Mouse (Mus musculus): Measurements from ENCODE around the gene Ski. TPM values are rescaled to one million over a fixed set of nuclear protein-coding genes. Genes with fewer than 3 reads are reported as not detected.

The Ski gene
- polyA plus RNA-seq, 1 experiment from 2014 or later, result 11.1 TPM

DNA sequence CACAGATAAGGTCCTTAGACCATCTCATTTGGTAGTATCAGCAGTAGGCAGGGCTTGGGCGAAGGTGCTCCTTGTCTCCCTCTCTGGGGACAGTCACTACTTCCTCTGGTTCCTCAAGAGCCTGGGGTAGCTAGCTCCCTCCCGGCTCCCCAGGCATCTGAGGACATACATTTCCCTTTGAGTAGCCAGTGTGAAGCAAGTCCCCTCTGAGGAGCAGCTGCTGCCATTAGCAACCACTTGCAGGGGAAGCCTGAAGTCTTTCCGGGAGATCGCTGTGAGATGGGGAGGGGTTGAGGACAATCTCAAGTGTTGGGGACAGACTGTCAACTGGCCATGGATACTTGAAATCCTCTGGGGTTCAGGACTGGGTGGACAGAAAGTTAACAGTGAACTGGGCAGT, 70.5 kb downstream of the Ski start:
- Histone ChIP-seq H3K27ac (ENCODE audit: low read depth, low read length) (no peak overlapping the region), H3K4me3 (ENCODE audit: low read length) (no peak overlapping the region), H3K27me3 (replicated peaks; ENCODE audit: control insufficient read depth, insufficient read depth, low read length) (no peaks in the 10 kb centered on the region), H3K4me2 (ENCODE audit: low read length) (no peak overlapping the region), H3K4me1 (ENCODE audit: control insufficient read depth, insufficient read depth, low read depth, low read length) (peaks cover 16% of the 10 kb centered on the region), H3K36me3 (ENCODE audit: control insufficient read depth, insufficient read depth, low read length) (peaks cover 17% of the 10 kb centered on the region), H3K9ac (ENCODE audit: low read depth, low read length) (no peak overlapping the region), H3K9me3 (ENCODE audit: control insufficient read depth, low read length) (no peaks in the 10 kb centered on the region)
- ATAC-seq, result no peak
- WGBS, result 61% methylated on average over 4 of the region's 4 CpGs

DNA sequence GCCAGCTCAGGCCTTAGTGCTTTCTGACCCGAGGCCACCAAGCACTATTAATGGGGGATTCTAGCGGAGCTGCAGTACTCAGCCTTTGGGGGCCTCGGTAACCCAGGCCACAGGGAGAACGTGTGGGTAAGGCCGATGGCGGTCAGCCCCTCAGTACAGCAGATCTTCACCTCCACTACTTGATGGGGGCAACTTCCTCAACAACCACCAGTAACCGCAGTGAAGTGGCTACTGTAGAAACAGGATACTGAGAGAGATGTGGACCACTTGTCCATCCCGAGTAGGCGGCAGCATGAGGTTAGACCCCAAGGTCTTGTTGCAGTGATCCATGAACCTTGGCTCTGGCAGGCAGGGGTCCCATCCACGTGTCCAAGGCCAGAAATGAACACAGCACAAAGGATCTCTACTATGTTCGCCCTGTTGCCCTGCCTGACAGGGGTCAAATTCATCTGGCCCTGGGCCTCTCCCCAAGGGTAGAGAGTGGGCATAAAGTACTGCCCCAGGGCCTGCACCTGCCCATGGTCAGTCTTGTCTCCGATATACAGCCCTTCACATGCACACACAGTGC, 71.1 kb downstream of the Ski start:
- Histone ChIP-seq H3K4me1 (ENCODE audit: control insufficient read depth, insufficient read depth, low read depth, low read length) (peaks cover 16% of the 10 kb centered on the region), H3K9me3 (ENCODE audit: control insufficient read depth, low read length) (no peaks in the 10 kb centered on the region), H3K36me3 (ENCODE audit: control insufficient read depth, insufficient read depth, low read length) (peaks cover 12% of the 10 kb centered on the region), H3K27ac (ENCODE audit: low read depth, low read length) (no peak overlapping the region), H3K27me3 (replicated peaks; ENCODE audit: control insufficient read depth, insufficient read depth, low read length) (no peaks in the 10 kb centered on the region), H3K4me2 (ENCODE audit: low read length) (peak overlapping the region; percentile 61), H3K9ac (ENCODE audit: low read depth, low read length) (peak overlapping the region; percentile 58), H3K4me3 (ENCODE audit: low read length) (peak overlapping the region; percentile 31)
- ATAC-seq, result no peak
- WGBS, result 50% methylated on average over 12 of the region's 12 CpGs

DNA sequence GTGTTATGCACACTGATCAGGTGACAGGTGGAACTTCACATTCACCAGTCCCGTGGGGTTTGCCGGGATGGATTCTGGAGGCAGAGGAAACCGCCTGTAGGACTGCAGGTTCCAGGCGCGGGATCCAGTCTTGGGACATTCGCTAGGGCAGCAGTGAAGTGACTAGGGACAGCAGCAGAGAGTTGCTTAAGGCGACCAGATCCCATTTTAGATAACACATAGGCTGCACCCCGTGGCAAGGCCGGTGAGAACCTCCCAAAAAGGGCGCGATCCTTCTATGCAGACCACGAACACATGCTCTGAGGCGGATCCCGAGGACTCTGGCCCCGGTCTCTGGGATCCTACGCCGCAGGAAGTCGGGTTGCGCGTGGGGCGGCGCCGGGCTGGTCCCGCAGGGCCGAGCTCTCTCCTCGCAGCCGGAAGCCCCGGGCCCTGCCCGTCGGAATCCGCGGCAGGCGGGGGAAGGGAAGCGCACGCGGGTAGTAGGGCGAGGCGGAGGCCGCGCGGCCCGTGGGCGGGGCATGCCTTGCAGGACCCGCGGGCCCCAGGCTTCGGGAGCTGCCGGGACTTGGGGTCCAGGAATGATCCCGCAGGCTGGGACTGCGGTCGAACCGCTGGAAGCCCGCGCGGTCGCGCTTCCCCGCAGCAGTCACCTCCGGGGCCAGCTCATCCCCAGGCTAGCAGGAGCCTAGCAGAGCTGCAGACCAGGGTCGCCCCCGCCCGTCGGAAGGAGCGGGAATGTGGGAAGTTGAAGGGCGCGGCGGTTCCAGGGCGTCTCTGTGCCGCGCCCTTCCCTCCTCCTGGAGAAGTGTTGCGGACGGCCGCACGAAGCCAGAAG, 71.9 kb downstream of the Ski start:
- WGBS, result 8% methylated on average over 56 of the region's 73 CpGs
- peak overlapping the region; percentile 32; the same call in 1 of the 2 replicates for H3K27ac ChIP-seq (ENCODE audit: low read depth, low read length)

GRCm38 (mm10) chr4:155149941-155150275, 72.5 kb downstream of the Ski start:
- Histone ChIP-seq H3K9ac (ENCODE audit: low read depth, low read length) (no peak overlapping the region; the same call in 1 of the 2 replicates), H3K4me3 (ENCODE audit: low read length) (no peak overlapping the region), H3K4me2 (ENCODE audit: low read length) (peak overlapping the region; percentile 61; the same call in 1 of the 2 replicates), H3K36me3 (ENCODE audit: control insufficient read depth, insufficient read depth, low read length) (peaks cover 5% of the 10 kb centered on the region), H3K9me3 (ENCODE audit: control insufficient read depth, low read length) (no peaks in the 10 kb centered on the region), H3K4me1 (ENCODE audit: control insufficient read depth, insufficient read depth, low read depth, low read length) (peaks cover 20% of the 10 kb centered on the region), H3K27ac (ENCODE audit: low read depth, low read length) (no peak overlapping the region), H3K27me3 (replicated peaks; ENCODE audit: control insufficient read depth, insufficient read depth, low read length) (no peaks in the 10 kb centered on the region)
- ATAC-seq, result no peak
- 72% methylated on average over 6 of the region's 6 CpGs for WGBS

More for the DNA sequence above, 71.9 kb downstream of the Ski start:
- H3K9ac ChIP-seq (ENCODE audit: low read depth, low read length), result peak overlapping the region; percentile 58
- peak; percentile 74 for ATAC-seq
- H3K27me3 ChIP-seq (replicated peaks; ENCODE audit: control insufficient read depth, insufficient read depth, low read length), result no peaks in the 10 kb centered on the region
- peak overlapping the region; percentile 61 for H3K4me2 ChIP-seq (ENCODE audit: low read length)
- no peaks in the 10 kb centered on the region for H3K9me3 ChIP-seq (ENCODE audit: control insufficient read depth, low read length)
- peaks cover 7% of the 10 kb centered on the region for H3K36me3 ChIP-seq (ENCODE audit: control insufficient read depth, insufficient read depth, low read length)
- H3K4me1 ChIP-seq (ENCODE audit: control insufficient read depth, insufficient read depth, low read depth, low read length), result peaks cover 16% of the 10 kb centered on the region
- peak overlapping the region; percentile 31 for H3K4me3 ChIP-seq (ENCODE audit: low read length)

DNA sequence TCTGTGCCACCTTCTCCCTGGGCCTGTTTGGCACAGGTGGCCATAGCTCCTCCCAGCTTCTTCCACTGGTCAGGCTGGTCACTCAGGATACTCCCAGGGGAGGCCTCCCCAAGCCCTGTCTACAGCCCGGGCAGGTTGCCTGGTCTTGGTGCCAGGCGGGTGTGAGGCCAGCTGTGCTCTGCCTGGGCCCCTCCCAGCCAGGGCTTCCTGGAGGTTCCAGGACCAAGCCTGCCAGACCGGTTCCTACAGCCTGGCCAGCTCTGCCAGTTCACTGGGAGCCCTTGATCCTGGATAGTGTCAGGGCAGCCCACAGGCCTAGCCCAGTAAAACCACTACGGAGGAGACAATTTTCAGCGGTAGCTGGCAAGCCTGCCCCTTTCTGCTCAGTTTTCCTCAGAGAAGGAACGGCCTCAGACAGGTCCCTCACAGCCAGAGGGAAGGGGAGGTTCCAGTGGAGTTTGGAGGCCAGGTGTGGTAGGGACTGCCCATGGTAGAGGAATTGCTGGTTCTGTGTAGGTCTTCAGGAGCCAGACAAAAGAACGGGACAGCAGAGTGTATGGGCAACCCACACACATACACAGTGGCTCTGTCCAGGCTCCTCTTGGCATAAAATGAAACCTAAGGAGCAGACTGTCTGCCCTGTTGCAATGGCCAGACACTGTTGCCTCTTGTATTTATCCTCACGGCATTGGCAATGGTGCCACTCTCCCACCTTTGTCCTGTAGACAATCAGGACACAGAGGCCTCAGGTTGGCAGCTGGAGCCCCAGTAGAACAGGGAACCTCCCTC, 73.3 kb downstream of the Ski start:
- no peak for ATAC-seq
- Histone ChIP-seq H3K27me3 (replicated peaks; ENCODE audit: control insufficient read depth, insufficient read depth, low read length) (no peaks in the 10 kb centered on the region), H3K27ac (ENCODE audit: low read depth, low read length) (no peak overlapping the region), H3K36me3 (ENCODE audit: control insufficient read depth, insufficient read depth, low read length) (0 out of 2 replicates have a peak, but pooled peaks cover 4% of the 10 kb centered on the region), H3K9ac (ENCODE audit: low read depth, low read length) (no peak overlapping the region), H3K9me3 (ENCODE audit: control insufficient read depth, low read length) (no peaks in the 10 kb centered on the region), H3K4me3 (ENCODE audit: low read length) (no peak overlapping the region), H3K4me2 (ENCODE audit: low read length) (no peak overlapping the region), H3K4me1 (ENCODE audit: control insufficient read depth, insufficient read depth, low read depth, low read length) (peaks cover 26% of the 10 kb centered on the region)
- WGBS, result 66% methylated on average over 8 of the region's 8 CpGs

DNA sequence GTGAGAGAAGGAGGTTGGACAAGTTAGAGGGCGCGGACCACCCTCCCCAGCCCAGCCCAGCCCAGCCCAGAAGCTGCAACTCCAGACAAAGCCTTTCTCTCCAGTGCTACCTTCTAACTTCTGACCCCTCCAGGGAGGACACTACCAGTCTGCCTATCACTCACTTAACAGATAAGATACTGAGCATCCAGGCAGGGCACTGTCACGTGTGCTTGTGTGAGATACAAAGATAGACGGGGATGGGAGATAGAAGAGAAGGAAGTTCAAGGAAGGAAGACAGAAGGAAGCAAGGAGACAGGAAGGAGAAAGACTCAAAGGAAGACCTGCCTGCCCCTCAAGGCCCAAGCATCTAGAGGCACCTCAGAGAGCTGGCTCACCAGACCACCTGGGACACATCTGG, 73.9 kb downstream of the Ski start:
- Histone ChIP-seq H3K27ac (ENCODE audit: low read depth, low read length) (no peak overlapping the region), H3K4me3 (ENCODE audit: low read length) (no peak overlapping the region), H3K9ac (ENCODE audit: low read depth, low read length) (no peak overlapping the region), H3K4me1 (ENCODE audit: control insufficient read depth, insufficient read depth, low read depth, low read length) (peaks cover 31% of the 10 kb centered on the region), H3K4me2 (ENCODE audit: low read length) (no peak overlapping the region), H3K27me3 (replicated peaks; ENCODE audit: control insufficient read depth, insufficient read depth, low read length) (no peaks in the 10 kb centered on the region), H3K9me3 (ENCODE audit: control insufficient read depth, low read length) (no peaks in the 10 kb centered on the region), H3K36me3 (ENCODE audit: control insufficient read depth, insufficient read depth, low read length) (0 out of 2 replicates have a peak, but pooled peaks cover 4% of the 10 kb centered on the region)
- WGBS, result 91% methylated on average over 4 of the region's 4 CpGs
- no peak for ATAC-seq

DNA sequence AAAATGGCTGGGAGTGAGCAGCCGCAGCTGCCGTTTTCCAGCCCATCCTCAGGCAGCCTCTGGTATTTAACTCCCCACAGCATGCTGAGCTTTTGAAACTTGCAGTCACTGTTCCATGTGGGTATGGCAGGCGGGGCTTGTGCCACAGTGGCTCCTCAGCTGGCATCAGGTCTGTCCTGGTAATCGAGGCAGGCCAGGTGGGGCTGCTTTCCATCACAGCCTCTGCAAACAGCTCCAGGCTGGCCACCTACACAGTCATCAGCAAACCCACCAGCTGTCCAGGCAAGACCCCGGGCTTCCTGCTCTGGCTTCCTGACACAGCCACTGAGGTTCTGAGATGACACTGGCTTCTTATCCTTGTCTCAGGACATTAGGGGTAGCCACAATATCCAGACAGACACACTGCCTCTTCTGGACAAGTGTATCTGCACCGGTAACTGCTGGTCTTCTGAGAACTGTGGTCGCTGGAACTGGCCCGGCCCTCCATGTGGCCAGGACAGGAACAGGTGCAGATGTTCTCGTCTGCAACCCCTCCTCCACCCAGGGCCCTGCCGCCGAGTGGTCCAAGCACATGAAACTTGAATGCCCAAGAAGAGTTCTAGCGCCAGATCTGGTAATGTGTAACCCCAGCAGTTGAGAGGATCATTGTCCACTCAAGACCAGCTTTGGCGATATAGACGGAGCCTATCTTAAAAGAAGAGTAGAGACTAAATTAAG, 76.1 kb downstream of the Ski start:
- Histone ChIP-seq H3K4me1 (ENCODE audit: control insufficient read depth, insufficient read depth, low read depth, low read length) (peaks cover 29% of the 10 kb centered on the region), H3K27me3 (replicated peaks; ENCODE audit: control insufficient read depth, insufficient read depth, low read length) (no peaks in the 10 kb centered on the region), H3K36me3 (ENCODE audit: control insufficient read depth, insufficient read depth, low read length) (no peaks in the 10 kb centered on the region), H3K4me2 (ENCODE audit: low read length) (no peak overlapping the region), H3K9ac (ENCODE audit: low read depth, low read length) (no peak overlapping the region), H3K27ac (ENCODE audit: low read depth, low read length) (no peak overlapping the region), H3K4me3 (ENCODE audit: low read length) (no peak overlapping the region), H3K9me3 (ENCODE audit: control insufficient read depth, low read length) (no peaks in the 10 kb centered on the region)
- WGBS, result 63% methylated on average over 14 of the region's 14 CpGs
- no peak for ATAC-seq

DNA sequence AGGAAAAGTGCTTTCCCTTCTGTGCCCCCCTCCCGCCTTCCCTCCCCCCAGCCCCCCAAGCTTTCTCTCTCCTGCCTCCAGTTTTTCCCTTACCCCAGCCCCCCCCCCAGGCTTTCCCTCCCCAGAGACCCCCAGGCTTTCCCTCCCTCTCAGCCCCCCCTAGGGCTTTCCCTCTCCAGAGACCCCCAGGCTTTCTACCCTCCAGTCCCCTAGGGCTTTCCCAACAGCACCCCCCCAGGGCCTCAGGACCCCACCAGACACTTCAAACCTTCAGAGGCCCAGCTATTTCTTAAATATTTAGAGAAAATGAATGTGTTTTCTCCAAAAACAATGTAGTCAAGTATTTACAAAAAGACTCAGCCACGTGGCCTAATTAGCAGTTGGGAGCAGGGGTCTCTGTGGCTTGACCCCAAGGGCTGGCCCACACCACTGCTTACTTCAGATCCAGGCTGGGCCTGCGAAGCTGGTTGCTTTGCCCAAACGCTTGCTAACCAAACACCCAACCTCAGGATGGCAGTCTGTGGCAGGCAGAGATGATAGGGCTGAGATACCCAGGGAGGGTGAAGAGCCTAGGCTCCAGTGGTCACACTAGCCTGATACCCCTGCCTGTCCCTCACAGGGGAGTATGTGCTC, 77.7 kb downstream of the Ski start:
- H3K9ac ChIP-seq (ENCODE audit: low read depth, low read length), result 0 out of 2 replicates have a peak overlapping the region, but pooled peaks have one; percentile 9
- ATAC-seq, result no peak

More for the DNA sequence above, 77.7 kb downstream of the Ski start:
- Histone ChIP-seq H3K4me1 (ENCODE audit: control insufficient read depth, insufficient read depth, low read depth, low read length) (peaks cover 18% of the 10 kb centered on the region), H3K9me3 (ENCODE audit: control insufficient read depth, low read length) (no peaks in the 10 kb centered on the region), H3K27ac (ENCODE audit: low read depth, low read length) (peak overlapping the region; percentile 25; the same call in 1 of the 2 replicates), H3K36me3 (ENCODE audit: control insufficient read depth, insufficient read depth, low read length) (no peaks in the 10 kb centered on the region), H3K4me3 (ENCODE audit: low read length) (no peak overlapping the region), H3K4me2 (ENCODE audit: low read length) (no peak overlapping the region), H3K27me3 (replicated peaks; ENCODE audit: control insufficient read depth, insufficient read depth, low read length) (no peaks in the 10 kb centered on the region)
- WGBS, result 49% methylated on average over 4 of the region's 4 CpGs
